Mouse (Mus musculus): ENCODE data around the gene Cadm2. TPM values are rescaled to one million over a fixed set of nuclear protein-coding genes. Genes with fewer than 3 reads are reported as not detected.

Gene Cadm2
- polyA plus RNA-seq, 1 experiment from 2014 or later: 2.1 TPM

DNA sequence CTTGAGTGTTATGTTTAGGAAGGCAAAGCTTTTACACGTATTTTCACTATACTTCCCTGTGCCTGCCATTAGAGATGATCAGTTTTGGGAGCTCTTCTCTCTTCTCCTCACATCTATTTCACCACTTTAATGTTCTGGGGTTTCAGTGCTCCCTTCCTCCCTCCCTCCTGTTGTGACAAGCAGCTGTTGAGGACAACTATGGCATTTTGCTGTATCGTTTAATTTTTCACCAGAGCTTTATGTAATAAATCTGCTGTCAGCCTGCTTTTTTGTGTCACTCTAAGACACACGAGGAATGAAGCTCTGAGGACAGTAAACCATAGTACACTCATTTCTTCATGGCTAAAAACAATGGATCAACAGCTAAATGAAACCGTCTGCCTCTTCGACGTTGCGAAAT, 633.8 kb downstream of the Cadm2 start:
- H3K9ac ChIP-seq: no peak overlapping the region
- 55% methylated on average over 7 of the region's 7 CpGs for WGBS
- H3K9me3 ChIP-seq: no peaks in the 10 kb centered on the region
- no peak overlapping the region for H3K4me3 ChIP-seq (replicated peaks)
- no peaks in the 10 kb centered on the region for H3K36me3 ChIP-seq
- no peaks in the 10 kb centered on the region for H3K4me1 ChIP-seq
- no peak overlapping the region for H3K27ac ChIP-seq
- no peak overlapping the region for H3K4me2 ChIP-seq
- ATAC-seq (ENCODE audit: insufficient read depth, low FRiP score, low read depth): no peak
- no peaks in the 10 kb centered on the region for H3K27me3 ChIP-seq (replicated peaks)

DNA sequence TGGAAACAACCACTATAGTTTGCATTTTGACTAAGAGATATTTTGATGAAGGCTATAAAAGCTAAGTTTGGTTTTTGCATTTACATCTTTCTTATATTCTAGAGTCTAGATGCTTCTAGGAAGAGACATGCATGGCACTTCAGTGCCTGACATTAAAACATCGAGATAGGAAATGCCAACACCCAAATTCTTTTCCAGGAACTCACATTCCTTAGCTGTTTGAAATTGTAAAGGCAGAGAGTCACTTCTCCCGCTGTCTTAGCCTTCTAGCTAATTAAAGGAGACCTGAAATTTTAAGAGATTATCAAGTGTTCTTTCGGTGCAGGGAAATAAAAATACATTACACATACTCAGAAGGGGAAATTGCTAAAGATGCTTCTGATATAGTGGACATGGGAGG, 649.8 kb downstream of the Cadm2 start:
- Histone ChIP-seq H3K9ac (no peak overlapping the region), H3K4me3 (replicated peaks) (no peak overlapping the region), H3K9me3 (no peaks in the 10 kb centered on the region), H3K36me3 (no peaks in the 10 kb centered on the region), H3K27me3 (replicated peaks) (no peaks in the 10 kb centered on the region), H3K4me1 (no peaks in the 10 kb centered on the region), H3K27ac (no peak overlapping the region), H3K4me2 (no peak overlapping the region)
- 32% methylated on average over 3 of the region's 3 CpGs for WGBS
- no peak for ATAC-seq (ENCODE audit: insufficient read depth, low FRiP score, low read depth)

DNA sequence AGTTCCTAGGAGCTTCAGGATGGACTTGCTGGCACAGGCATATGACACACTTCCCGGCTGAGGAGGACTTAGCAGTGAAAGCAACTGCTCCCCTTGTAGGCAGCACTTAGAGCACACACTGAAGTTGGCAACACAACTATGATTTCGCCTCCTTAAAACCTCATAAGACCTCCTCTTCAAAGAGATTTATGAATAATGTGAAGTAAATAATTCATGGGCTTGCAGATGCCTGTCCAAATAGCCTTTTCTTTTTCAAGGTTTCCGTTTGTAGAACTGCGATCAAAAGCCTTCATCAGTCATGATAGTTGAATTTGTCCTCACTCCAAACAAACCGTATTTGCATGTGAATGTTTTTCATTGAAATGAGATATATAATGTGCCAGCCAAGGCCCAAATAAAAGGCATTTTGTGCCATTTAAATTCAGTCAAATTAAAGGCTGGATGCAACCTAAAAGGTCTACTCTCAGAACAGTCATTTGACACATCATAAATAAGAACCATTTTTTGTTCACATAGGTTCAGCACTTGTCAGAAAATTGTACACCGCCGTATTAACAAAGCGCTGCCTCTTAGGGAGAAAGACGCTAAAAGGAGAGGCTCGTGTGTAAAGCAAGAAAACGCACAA, 651.1 kb downstream of the Cadm2 start:
- no peaks in the 10 kb centered on the region for H3K27me3 ChIP-seq (replicated peaks)
- 61% methylated on average over 11 of the region's 11 CpGs for WGBS
- no peaks in the 10 kb centered on the region for H3K36me3 ChIP-seq
- no peak overlapping the region for H3K9ac ChIP-seq
- no peak overlapping the region for H3K27ac ChIP-seq
- H3K9me3 ChIP-seq: no peaks in the 10 kb centered on the region
- H3K4me2 ChIP-seq: no peak overlapping the region
- H3K4me1 ChIP-seq: no peaks in the 10 kb centered on the region
- ATAC-seq (ENCODE audit: insufficient read depth, low FRiP score, low read depth): no peak
- H3K4me3 ChIP-seq (replicated peaks): no peak overlapping the region

DNA sequence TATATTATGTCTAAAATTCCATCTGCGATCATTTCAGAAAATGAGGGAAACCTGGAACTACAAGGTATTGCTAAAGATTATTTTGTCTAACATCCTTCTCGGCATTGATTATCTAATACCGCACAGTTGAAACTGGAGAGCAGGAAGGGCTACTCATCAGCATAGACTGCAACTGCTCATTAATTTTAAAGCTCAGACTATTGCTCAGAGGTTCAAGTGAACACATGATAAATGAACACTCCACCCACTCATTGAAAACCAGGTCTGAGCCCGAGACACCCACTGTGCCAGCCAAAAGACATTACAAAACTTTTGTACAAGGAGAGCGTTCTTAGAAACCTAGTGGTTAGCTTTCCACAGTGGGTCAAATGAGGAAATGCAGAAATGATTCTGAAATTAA, 652.4 kb downstream of the Cadm2 start:
- no peaks in the 10 kb centered on the region for H3K27me3 ChIP-seq (replicated peaks)
- no peak overlapping the region for H3K4me3 ChIP-seq (replicated peaks)
- H3K9ac ChIP-seq: no peak overlapping the region
- 78% methylated on average over 5 of the region's 5 CpGs for WGBS
- ATAC-seq (ENCODE audit: insufficient read depth, low FRiP score, low read depth): no peak
- H3K36me3 ChIP-seq: no peaks in the 10 kb centered on the region
- no peaks in the 10 kb centered on the region for H3K4me1 ChIP-seq
- no peak overlapping the region for H3K27ac ChIP-seq
- H3K4me2 ChIP-seq: no peak overlapping the region
- no peaks in the 10 kb centered on the region for H3K9me3 ChIP-seq

DNA sequence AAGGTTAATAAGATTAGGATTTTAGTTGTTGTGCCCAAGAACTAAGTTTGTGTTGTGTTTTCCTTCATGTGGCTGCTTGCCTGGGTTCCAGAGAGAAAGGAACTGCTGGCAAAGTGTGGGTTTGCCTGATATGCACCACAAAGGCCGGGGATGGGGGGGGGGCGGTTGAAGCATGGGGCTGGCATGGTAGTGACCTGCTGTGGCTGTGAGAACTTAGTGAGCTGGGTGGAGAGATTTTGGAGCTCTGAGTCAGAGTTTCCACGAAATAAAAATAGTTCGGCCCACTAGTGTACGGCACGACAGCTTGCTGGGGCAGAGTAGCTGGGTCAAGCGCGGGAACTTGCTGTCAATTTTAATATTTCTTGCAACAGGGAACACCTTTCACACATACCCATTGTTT, 653.0 kb downstream of the Cadm2 start:
- Histone ChIP-seq H3K9ac (no peak overlapping the region), H3K4me3 (replicated peaks) (no peak overlapping the region), H3K27ac (no peak overlapping the region), H3K27me3 (replicated peaks) (no peaks in the 10 kb centered on the region), H3K4me1 (no peaks in the 10 kb centered on the region), H3K4me2 (no peak overlapping the region), H3K36me3 (no peaks in the 10 kb centered on the region), H3K9me3 (no peaks in the 10 kb centered on the region)
- no peak for ATAC-seq (ENCODE audit: insufficient read depth, low FRiP score, low read depth)
- WGBS: 82% methylated on average over 8 of the region's 8 CpGs

DNA sequence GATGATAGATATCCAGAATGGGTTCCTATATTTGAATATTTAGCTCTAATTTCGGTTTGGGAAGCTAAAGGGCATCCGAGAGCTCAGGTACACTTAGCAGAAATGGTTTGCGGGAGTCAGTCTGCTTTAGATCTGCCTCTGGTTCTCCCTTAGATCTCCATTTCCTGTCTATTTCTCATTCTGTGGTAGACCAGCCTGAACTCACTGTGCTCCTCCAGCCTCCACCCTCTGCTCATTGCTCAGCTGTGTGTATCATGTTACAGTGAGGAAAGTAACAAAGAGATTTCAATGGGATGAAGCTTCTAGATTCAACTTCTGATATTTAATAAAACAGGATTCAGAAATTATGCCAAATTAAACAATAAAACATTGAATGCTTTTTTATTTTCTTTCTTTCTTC, 661.6 kb downstream of the Cadm2 start:
- Histone ChIP-seq H3K9me3 (no peaks in the 10 kb centered on the region), H3K9ac (no peak overlapping the region), H3K4me1 (no peaks in the 10 kb centered on the region), H3K4me3 (replicated peaks) (no peak overlapping the region), H3K27ac (no peak overlapping the region), H3K27me3 (replicated peaks) (no peaks in the 10 kb centered on the region), H3K36me3 (no peaks in the 10 kb centered on the region), H3K4me2 (no peak overlapping the region)
- ATAC-seq (ENCODE audit: insufficient read depth, low FRiP score, low read depth): no peak
- WGBS: 59% methylated on average over 3 of the region's 3 CpGs

DNA sequence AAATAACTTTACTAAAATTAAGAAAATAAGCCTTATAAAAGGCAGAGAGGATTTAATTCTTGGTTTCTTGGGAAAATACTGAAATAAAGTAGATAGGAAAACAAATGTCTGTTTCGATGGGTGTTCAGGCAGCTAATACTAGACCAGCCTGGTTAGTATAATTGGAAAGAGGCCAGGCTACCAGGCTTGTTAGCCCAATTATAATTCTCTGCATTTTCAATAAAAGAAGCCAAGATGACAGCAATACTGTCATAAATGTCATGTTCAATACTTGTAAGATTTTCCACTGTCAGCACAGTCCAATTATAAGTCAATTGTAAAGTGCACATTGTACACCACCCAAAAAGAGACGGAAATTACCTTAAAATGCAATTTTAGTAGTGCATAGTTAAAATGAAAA, 664.8 kb downstream of the Cadm2 start:
- Histone ChIP-seq H3K4me2 (no peak overlapping the region), H3K36me3 (no peaks in the 10 kb centered on the region), H3K27ac (no peak overlapping the region), H3K27me3 (replicated peaks) (no peaks in the 10 kb centered on the region), H3K9ac (no peak overlapping the region), H3K4me3 (replicated peaks) (no peak overlapping the region), H3K9me3 (no peaks in the 10 kb centered on the region), H3K4me1 (no peaks in the 10 kb centered on the region)
- no peak for ATAC-seq (ENCODE audit: insufficient read depth, low FRiP score, low read depth)
- WGBS: 91% methylated on average over 2 of the region's 2 CpGs

DNA sequence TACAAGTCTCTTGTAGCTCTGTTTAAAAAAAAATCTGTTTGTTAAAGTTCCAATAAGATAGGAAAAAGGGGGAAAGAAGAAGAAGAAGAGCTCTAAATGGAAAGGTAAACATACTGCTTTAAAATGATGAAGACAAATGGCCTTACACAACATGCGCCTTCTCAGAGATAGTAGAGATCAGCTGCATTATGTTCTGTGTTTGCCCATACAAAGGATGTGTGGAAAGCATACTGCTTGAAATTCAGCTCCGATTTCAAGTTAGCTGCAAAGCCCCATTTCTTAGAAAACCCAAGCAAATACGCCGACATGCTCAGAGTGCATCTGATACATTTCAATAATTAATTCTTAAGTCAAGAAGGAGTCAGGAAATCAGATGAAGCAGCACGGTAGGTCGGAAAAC, 684.4 kb downstream of the Cadm2 start:
- H3K27ac ChIP-seq: no peak overlapping the region
- ATAC-seq (ENCODE audit: insufficient read depth, low FRiP score, low read depth): no peak
- no peaks in the 10 kb centered on the region for H3K9me3 ChIP-seq
- no peak overlapping the region for H3K9ac ChIP-seq
- H3K4me3 ChIP-seq (replicated peaks): no peak overlapping the region
- H3K36me3 ChIP-seq: no peaks in the 10 kb centered on the region
- no peaks in the 10 kb centered on the region for H3K4me1 ChIP-seq
- no peaks in the 10 kb centered on the region for H3K27me3 ChIP-seq (replicated peaks)
- WGBS: 54% methylated on average over 6 of the region's 6 CpGs
- H3K4me2 ChIP-seq: no peak overlapping the region

DNA sequence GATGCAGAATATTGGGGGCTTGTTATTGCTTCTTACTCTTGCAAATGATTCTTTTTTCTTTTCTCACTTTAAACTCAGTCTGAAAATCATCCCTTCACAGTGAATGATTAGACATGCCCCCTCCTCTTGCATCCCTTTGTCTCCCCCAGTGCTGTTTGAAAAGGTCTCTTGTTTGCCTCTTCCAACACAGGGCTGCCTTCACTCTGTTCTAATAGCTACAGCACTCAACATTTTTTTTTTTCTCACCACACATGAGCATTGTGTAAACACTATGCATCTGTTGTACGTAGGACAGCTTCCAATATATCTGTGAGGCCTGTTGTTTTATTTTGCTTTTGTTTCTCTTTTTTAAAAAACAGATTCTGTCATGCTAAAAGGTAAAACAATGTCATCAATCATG, 695.2 kb downstream of the Cadm2 start:
- Histone ChIP-seq H3K4me1 (no peaks in the 10 kb centered on the region), H3K36me3 (no peaks in the 10 kb centered on the region), H3K4me2 (no peak overlapping the region), H3K27me3 (replicated peaks) (no peaks in the 10 kb centered on the region), H3K9ac (no peak overlapping the region), H3K27ac (no peak overlapping the region), H3K4me3 (replicated peaks) (no peak overlapping the region), H3K9me3 (no peaks in the 10 kb centered on the region)
- no peak for ATAC-seq (ENCODE audit: insufficient read depth, low FRiP score, low read depth)
- 17% methylated on average over 1 of the region's 1 CpGs for WGBS

DNA sequence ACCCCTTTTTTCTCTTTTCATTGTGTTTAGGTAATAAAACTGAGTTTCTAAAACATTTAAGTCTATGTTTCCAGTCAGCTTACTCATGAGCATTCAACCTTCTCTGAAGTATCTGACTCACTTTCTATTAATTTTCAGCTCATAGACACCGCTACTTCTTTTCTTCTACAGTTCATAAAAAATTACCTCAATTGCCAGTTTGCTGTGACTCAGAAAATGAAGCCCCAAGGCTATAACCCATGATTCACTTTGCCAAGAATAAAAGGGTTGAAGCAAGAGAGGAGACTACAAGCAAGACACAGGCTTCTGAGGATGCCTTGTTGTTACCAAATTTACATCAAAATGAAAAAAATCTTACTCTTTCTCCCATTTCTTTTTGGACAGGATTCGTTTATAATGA, 698.0 kb downstream of the Cadm2 start:
- 77% methylated on average over 2 of the region's 2 CpGs for WGBS
- Histone ChIP-seq H3K27me3 (replicated peaks) (no peaks in the 10 kb centered on the region), H3K4me1 (no peaks in the 10 kb centered on the region), H3K27ac (no peak overlapping the region), H3K36me3 (no peaks in the 10 kb centered on the region), H3K4me3 (replicated peaks) (no peak overlapping the region), H3K4me2 (no peak overlapping the region), H3K9ac (no peak overlapping the region), H3K9me3 (no peaks in the 10 kb centered on the region)
- no peak for ATAC-seq (ENCODE audit: insufficient read depth, low FRiP score, low read depth)

DNA sequence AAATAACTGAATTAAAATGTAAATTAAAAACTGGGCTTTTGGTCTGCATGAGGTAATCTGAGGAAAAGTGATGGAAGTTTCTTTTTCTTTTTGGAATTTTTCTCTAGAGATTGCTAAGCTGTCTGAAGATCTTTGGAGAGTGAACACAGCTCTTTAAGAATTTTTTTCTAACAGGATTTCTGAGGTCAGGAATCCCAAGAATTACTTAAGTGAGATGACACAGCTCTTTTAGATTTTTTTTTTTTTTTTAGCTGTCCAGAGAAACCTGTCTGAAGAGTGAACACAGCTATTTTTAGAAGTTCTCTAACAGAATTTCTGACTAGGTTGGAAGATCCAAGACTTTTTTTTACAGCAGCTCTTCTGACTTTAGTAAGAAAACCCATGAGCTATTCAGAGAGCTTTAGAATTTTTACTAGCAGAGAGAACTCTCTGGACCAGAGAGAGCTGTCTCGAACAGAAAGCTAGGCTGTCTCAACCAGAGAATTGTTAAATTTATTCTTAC, 699.2 kb downstream of the Cadm2 start:
- no peak for ATAC-seq (ENCODE audit: insufficient read depth, low FRiP score, low read depth)
- no peaks in the 10 kb centered on the region for H3K27me3 ChIP-seq (replicated peaks)
- WGBS: 73% methylated on average over 1 of the region's 1 CpGs
- no peak overlapping the region for H3K9ac ChIP-seq
- H3K9me3 ChIP-seq: no peaks in the 10 kb centered on the region
- H3K36me3 ChIP-seq: no peaks in the 10 kb centered on the region
- H3K4me1 ChIP-seq: no peaks in the 10 kb centered on the region
- no peak overlapping the region for H3K4me3 ChIP-seq (replicated peaks)
- H3K27ac ChIP-seq: no peak overlapping the region
- H3K4me2 ChIP-seq: no peak overlapping the region

DNA sequence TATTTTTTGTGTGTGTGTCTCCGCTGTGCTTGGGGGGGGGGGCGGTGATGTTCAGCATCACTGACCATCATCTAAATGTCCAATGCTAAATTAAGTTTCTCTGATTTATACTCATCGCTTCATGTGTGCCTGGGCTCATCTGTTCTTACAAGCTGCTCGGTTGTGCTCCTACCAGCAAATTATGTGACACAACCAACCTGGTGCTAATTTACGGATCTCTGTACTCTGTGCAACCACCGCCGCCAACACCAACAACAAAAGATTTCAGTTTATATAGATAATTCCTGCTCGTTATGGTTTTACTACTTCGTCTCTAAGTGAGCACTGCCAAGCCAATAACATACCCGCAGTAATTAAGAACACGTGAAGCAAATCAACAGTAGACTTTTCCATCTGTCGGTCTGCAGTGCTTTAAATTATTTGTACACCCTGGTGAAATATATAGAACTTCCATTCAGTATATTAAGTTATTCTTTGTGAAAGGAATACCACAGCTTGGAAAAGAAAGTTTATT, 700.8 kb downstream of the Cadm2 start:
- no peaks in the 10 kb centered on the region for H3K36me3 ChIP-seq
- H3K27me3 ChIP-seq (replicated peaks): no peaks in the 10 kb centered on the region
- no peaks in the 10 kb centered on the region for H3K9me3 ChIP-seq
- H3K4me2 ChIP-seq: no peak overlapping the region
- H3K27ac ChIP-seq: no peak overlapping the region
- no peak for ATAC-seq (ENCODE audit: insufficient read depth, low FRiP score, low read depth)
- 91% methylated on average over 12 of the region's 12 CpGs for WGBS
- H3K4me3 ChIP-seq (replicated peaks): no peak overlapping the region
- no peaks in the 10 kb centered on the region for H3K4me1 ChIP-seq
- no peak overlapping the region for H3K9ac ChIP-seq

DNA sequence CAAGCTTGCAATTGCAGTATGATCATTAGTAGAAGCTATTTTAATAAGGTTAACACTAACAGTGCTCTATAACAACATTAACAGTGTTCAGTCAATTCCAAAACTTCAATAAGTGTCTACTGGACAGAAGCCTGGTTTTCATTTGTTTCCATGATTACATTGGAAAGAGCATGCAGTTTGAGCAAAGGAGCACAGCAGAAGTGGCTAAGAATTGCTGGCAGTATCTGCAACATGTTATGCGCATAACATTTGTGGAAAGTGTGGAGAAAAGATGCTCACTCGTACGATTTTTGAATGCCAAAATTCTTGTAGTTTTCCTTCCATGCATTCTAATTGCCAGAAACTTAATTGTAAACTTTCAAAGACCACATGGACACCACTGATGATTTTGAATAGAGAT, 718.9 kb downstream of the Cadm2 start:
- no peaks in the 10 kb centered on the region for H3K36me3 ChIP-seq
- no peak overlapping the region for H3K4me3 ChIP-seq (replicated peaks)
- H3K4me2 ChIP-seq: no peak overlapping the region
- no peak overlapping the region for H3K9ac ChIP-seq
- H3K27ac ChIP-seq: no peak overlapping the region
- no peaks in the 10 kb centered on the region for H3K27me3 ChIP-seq (replicated peaks)
- H3K4me1 ChIP-seq: no peaks in the 10 kb centered on the region
- no peak for ATAC-seq (ENCODE audit: insufficient read depth, low FRiP score, low read depth)
- H3K9me3 ChIP-seq: no peaks in the 10 kb centered on the region
- 84% methylated on average over 3 of the region's 3 CpGs for WGBS

Data from stomach, embryonic 15.5 days (tissue).